14 mouse cellular contexts compared by ENCODE assay signal in genomic region chrX:12502364-12502763, GRCm38 (mm10).
"Had no signal": no experiment of that assay in that cellular context is flagged by ENCODE, and none has a peak within 500 bp of the region (broad histone marks: within the 10 kb centered on the region; RNA-seq: fewer than 3 reads in every experiment).

No protein-coding gene starts in this region.

- H3K36me3 ChIP-seq: intestine, embryonic 15.5 days; kidney, embryonic 15.5 days; liver, embryonic 13.5 days; stomach, embryonic 15.5 days had no signal

- H3K4me1 ChIP-seq: intestine, embryonic 15.5 days; liver, embryonic 13.5 days; stomach, embryonic 15.5 days had no signal

- DNase-seq: kidney, adult 11 months; kidney, adult 8-10 months; layer of hippocampus, postnatal 36 days; liver, embryonic 13.5 days; right cerebral cortex, postnatal 25 days; spleen, adult 18-20 months; thymus, postnatal 25 days had no signal

- H3K4me3 ChIP-seq: intestine, embryonic 15.5 days; kidney, embryonic 15.5 days; left cerebral cortex, adult 2 months; liver, embryonic 13.5 days; stomach, embryonic 15.5 days had no signal

- H3K9me3 ChIP-seq: intestine, embryonic 15.5 days; kidney, embryonic 15.5 days; liver, embryonic 13.5 days; stomach, embryonic 15.5 days had no signal

- H3K27ac ChIP-seq: intestine, embryonic 15.5 days; kidney, embryonic 15.5 days; left cerebral cortex, adult 2 months; liver, embryonic 13.5 days; macrophage; stomach, embryonic 15.5 days had no signal

- ATAC-seq: intestine, embryonic 15.5 days; lung, postnatal 0 days had no signal

- H3K4me2 ChIP-seq: intestine, embryonic 15.5 days; kidney, embryonic 15.5 days; liver, embryonic 13.5 days; lung, embryonic 14.5 days; stomach, embryonic 15.5 days had no signal

- H3K9ac ChIP-seq: intestine, embryonic 15.5 days; kidney, embryonic 15.5 days; liver, embryonic 13.5 days; lung, embryonic 14.5 days; stomach, embryonic 15.5 days had no signal

- H3K27me3 ChIP-seq: intestine, embryonic 15.5 days; liver, embryonic 13.5 days; stomach, embryonic 15.5 days had no signal
